Mouse (Mus musculus) heart, adult 18-20 months (tissue): ENCODE measurements around the gene Col11a2. TPM values are rescaled to one million over a fixed set of nuclear protein-coding genes. Genes with fewer than 3 reads are reported as not detected.

ENCODE experiments used
- DNase-seq, 2 experiments: peaks; one replicate each; pipeline ENCODE4 v3.0.0; 2021 to 2022; ENCODE audit warnings: mixed read lengths in 1 of 2
- microRNA-seq, 2 experiments: library from miRNA; unstranded; fragments of <30 nt; microRNA quantifications; one replicate each; pipeline ENCODE4 v1.2.0; 2022
- total RNA-seq, 2 experiments: library from RNA; stranded (reverse); gene quantifications; 2 replicates each; pipeline ENCODE4 v1.2.3; 2021

Col11a2 gene
- total RNA-seq, 2 experiments from 2014 or later = 0.55 to 1.7 TPM

GRCm38 (mm10) chr17:34104804-34105203 lies 65.6 kb downstream of the Col11a2 start:
- DNase-seq = no peak

DNA sequence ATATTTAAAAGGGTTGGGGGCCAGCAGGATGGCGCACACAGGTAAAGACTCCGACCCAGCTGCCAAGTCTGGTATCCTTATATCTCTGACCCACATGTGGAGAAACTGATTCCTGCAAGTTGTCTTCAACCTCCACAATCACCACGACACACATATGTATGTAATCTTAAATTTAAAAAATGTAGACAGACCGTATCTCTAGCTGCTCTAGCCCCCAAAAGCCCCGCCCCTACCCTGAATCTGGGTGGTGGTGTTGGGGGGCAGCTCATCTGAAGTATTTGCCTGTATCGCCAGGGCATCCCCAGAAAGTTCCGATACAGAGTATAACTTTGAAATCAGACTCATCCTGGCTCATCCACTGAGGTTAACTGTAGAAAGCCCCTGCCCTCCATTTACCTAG lies 67.3 kb downstream of the Col11a2 start:
- no peak for DNase-seq

GRCm38 (mm10) chr17:34107109-34107867 lies 68.1 kb downstream of the Col11a2 start:
- no peak for DNase-seq

DNA sequence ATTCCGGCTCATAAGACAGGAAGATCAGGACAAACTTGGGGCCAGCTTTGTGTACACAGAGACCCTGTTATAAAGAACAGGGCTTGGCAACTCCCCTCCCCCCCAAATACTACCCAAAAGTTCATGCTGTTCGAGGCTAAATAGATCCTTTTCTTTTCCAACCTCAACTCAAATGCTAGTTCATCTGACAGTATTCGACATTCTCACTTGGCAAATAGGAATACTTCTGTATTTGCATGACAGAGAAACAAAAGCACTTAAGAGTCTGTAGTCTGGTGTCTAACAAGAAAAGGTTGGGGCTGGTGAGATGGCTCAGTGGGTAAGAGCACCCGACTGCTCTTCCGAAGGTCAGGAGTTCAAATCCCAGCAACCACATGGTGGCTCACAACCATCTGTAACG lies 69.2 kb downstream of the Col11a2 start:
- DNase-seq = no peak

DNA sequence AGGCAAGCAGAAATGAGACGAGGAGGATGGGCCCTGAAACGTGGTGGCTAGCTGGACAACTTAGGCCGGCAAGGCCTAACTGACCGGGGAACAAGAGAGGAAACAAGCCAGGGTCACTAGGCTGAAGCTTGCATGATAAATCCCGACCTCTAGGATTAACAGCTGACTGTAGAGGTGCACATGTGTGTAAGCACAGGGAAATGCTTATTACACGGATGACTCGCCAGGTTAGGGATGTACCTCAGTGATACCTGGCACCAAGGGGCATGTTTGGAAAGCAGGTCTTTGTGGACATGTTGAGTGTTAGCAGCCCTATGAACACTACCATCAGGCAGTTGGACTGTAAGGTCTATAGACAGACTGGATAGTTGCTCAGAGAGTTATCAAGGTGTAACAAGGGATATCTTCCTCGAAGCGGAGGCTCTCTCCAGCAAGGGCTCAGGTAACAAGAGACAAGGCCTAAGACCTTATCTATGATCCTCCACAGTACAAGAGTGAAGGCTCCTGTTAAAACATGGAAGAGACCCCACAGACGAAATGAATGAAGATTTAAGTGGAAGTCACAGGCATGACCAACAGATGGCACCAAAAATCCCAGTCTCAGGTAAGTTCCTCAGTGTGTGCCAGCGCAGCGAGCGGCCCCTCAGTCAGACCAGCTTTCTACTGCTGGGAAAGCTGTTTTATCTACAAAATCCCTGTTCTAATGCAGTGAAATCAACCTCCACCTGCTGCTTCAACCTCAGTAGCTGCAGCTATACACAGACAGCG lies 70.0 kb downstream of the Col11a2 start:
- no peak for DNase-seq

- DNase-seq = no peak
Measured at GRCm38 (mm10) chr17:34109806-34110195, 70.6 kb downstream of the Col11a2 start.

DNA sequence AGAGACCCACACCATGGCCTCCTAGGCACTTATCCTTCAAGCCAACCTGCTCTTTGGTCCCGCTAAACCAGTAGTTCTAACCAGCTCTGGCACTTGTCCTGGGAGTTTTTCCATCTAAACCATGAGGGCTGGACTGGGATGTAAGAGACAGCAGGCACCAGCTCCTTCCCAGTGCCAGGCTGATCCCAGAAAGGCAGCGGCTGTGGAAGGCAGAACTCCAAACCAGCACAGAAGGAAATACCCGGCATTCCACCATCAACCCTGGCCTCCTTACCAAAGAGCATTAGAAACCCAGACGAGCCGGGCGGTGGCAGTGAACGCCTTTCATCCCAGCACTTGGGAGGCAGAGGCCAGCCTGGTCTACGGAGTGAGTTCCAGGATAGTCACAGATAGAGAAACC lies 71.1 kb downstream of the Col11a2 start:
- DNase-seq = no peak

DNA sequence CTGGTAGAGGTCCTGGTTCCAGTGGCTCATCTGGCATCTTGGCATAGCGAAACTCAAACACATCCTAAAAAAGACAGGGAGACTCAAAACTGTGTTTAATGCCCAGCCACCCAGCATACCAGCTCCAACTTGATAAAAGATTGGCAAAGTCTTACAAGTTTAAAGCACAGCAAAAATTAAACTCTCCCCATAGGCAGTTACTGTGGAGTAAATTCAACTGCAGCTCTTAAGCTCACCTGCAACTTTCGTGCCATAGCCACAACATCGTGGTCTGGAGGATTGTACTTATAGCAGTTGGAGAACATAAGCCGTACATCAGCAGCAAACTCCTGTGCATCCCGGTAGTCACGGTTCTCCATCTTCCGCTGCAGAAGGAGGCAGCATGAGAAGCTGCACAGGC lies 74.9 kb downstream of the Col11a2 start:
- no peak for DNase-seq

Small RNAs within 50 kb of the gene (microRNA-seq; reads per million reads assigned to microRNA genes)
- gene Mir219a-1 (0 to 0.81 reads per million in 2 experiments), gene Mir219c (0 reads per million in 2 experiments)

Other genes with a start within 250 kb of the Col11a2 start
- 10 to 100 TPM; 49.0 to 64.9 TPM for gene Kank3, start 228.9 kb upstream of the Col11a2 start, total RNA-seq
- 100 to 1,000 TPM; 702 to 791 TPM for gene Rps28, start 214.9 kb upstream of the Col11a2 start, total RNA-seq
- 100 to 1,000 TPM; 645 to 655 TPM for gene Ndufa7, start 214.9 kb upstream of the Col11a2 start, total RNA-seq
- 10 to 100 TPM; 31.8 to 34.9 TPM for gene Cd320, start 196.3 kb upstream of the Col11a2 start, total RNA-seq
- not detected for gene Gm7029, start 165.6 kb upstream of the Col11a2 start, total RNA-seq
- gene Kifc1, start 148.8 kb upstream of the Col11a2 start, total RNA-seq = 1 to 10 TPM in 1 of 2 experiments, under 1 TPM in 1; 0.80 to 1.4 TPM
- gene Platr17, start 134.3 kb upstream of the Col11a2 start, total RNA-seq = not detected
- 10 to 100 TPM; 12.3 to 20.7 TPM for gene Daxx, start 130.0 kb upstream of the Col11a2 start, total RNA-seq
- gene Tapbp, start 123.5 kb upstream of the Col11a2 start, total RNA-seq = 100 to 1,000 TPM; 111 to 115 TPM
- gene Zbtb22, start 123.5 kb upstream of the Col11a2 start, total RNA-seq = 10 to 100 TPM; 15.6 to 16.6 TPM
- 10 to 100 TPM; 30.9 to 31.8 TPM for gene Rgl2, start 109.9 kb upstream of the Col11a2 start, total RNA-seq
- 10 to 100 TPM; 69.9 to 76.1 TPM for gene Pfdn6, start 99.1 kb upstream of the Col11a2 start, total RNA-seq
- gene Wdr46, start 98.8 kb upstream of the Col11a2 start, total RNA-seq = 10 to 100 TPM; 10.3 to 10.9 TPM
- 1 to 10 TPM; 1.3 to 1.8 TPM for gene B3galt4, start 87.9 kb upstream of the Col11a2 start, total RNA-seq
- gene Vps52, start 83.6 kb upstream of the Col11a2 start, total RNA-seq = 10 to 100 TPM; 36.8 to 39.7 TPM
- 100 to 1,000 TPM; 419 to 435 TPM for gene Rps18, start 83.4 kb upstream of the Col11a2 start, total RNA-seq
- 100 to 1,000 TPM; 204 to 337 TPM for gene H2-K1, start 39.1 kb upstream of the Col11a2 start, total RNA-seq
- gene Ring1, start 14.8 kb upstream of the Col11a2 start, total RNA-seq = 10 to 100 TPM; 13.2 to 16.9 TPM
- 100 to 1,000 TPM; 131 to 137 TPM for gene H2-Ke6, start 11.4 kb upstream of the Col11a2 start, total RNA-seq
- gene Slc39a7, start 7.8 kb upstream of the Col11a2 start, total RNA-seq = 10 to 100 TPM; 66.3 to 67.0 TPM
- 10 to 100 TPM; 42.3 to 45.4 TPM for gene Rxrb, start 7.6 kb upstream of the Col11a2 start, total RNA-seq
- gene H2-Oa, start 52.9 kb downstream of the Col11a2 start, total RNA-seq = 1 to 10 TPM in 1 of 2 experiments, not detected in 1; 1.6 TPM
- gene H2-DMa, start 80.1 kb downstream of the Col11a2 start, total RNA-seq = 1 to 10 TPM; 5.9 to 7.2 TPM
- gene Brd2, start 83.2 kb downstream of the Col11a2 start, total RNA-seq = 10 to 100 TPM; 64.5 to 79.0 TPM
- gene H2-DMb2, start 103.9 kb downstream of the Col11a2 start, total RNA-seq = 1 to 10 TPM; 2.0 to 7.5 TPM
- 1 to 10 TPM; 3.0 to 3.9 TPM for gene H2-DMb1, start 113.6 kb downstream of the Col11a2 start, total RNA-seq
- 10 to 100 TPM in 1 of 2 experiments, 1 to 10 TPM in 1; 5.7 to 11.4 TPM for gene Tap1, start 148.1 kb downstream of the Col11a2 start, total RNA-seq
- gene Psmb9, start 148.3 kb downstream of the Col11a2 start, total RNA-seq = 10 to 100 TPM; 13.1 to 25.3 TPM
- 10 to 100 TPM; 19.5 to 34.4 TPM for gene Psmb8, start 158.3 kb downstream of the Col11a2 start, total RNA-seq
- gene Tap2, start 164.1 kb downstream of the Col11a2 start, total RNA-seq = 10 to 100 TPM; 25.3 to 33.3 TPM
- gene H2-Ob, start 199.5 kb downstream of the Col11a2 start, total RNA-seq = 1 to 10 TPM in 1 of 2 experiments, under 1 TPM in 1; 0.77 to 5.7 TPM
- gene H2-Ab1, start 218.3 kb downstream of the Col11a2 start, total RNA-seq = 10 to 100 TPM; 36.6 to 43.8 TPM
- 10 to 100 TPM; 52.0 to 53.2 TPM for gene H2-Aa, start 248.4 kb downstream of the Col11a2 start, total RNA-seq